Mouse (Mus musculus): ENCODE results near the gene Traf1. TPM values are rescaled to one million over a fixed set of nuclear protein-coding genes. Genes with fewer than 3 reads are reported as not detected.

The Traf1 gene
- polyA plus RNA-seq, 1 experiment from 2014 or later: 15.9 TPM

- 77% methylated on average over 19 of the region's 19 CpGs for WGBS
- ATAC-seq (ENCODE audit: low FRiP score, low TSS enrichment): no peak
- Histone ChIP-seq H3K4me1 (ENCODE audit: control insufficient read depth, insufficient read depth, low read length) (0 out of 2 replicates have a peak, but pooled peaks cover 3% of the 10 kb centered on the region), H3K27ac (ENCODE audit: low read depth, low read length) (no peak overlapping the region), H3K36me3 (ENCODE audit: control insufficient read depth, insufficient read depth, low read length) (peaks cover 39% of the 10 kb centered on the region), H3K4me3 (ENCODE audit: low read length) (no peak overlapping the region), H3K9me3 (ENCODE audit: control insufficient read depth, low read length) (no peaks in the 10 kb centered on the region), H3K27me3 (ENCODE audit: control insufficient read depth, insufficient read depth, low read length) (no peaks in the 10 kb centered on the region), H3K9ac (ENCODE audit: low read depth, low read length) (no peak overlapping the region), H3K4me2 (replicated peaks; ENCODE audit: low read depth, low read length) (no peak overlapping the region)
Measured at GRCm38 (mm10) chr2:34895503-34896113, 66.0 kb downstream of the Traf1 start.

- peaks cover 27% of the 10 kb centered on the region for H3K36me3 ChIP-seq (ENCODE audit: control insufficient read depth, insufficient read depth, low read length)
- no peak for ATAC-seq (ENCODE audit: low FRiP score, low TSS enrichment)
- H3K27ac ChIP-seq (ENCODE audit: low read depth, low read length): no peak overlapping the region
- 71% methylated on average over 5 of the region's 5 CpGs for WGBS
- H3K4me3 ChIP-seq (ENCODE audit: low read length): no peak overlapping the region
- H3K27me3 ChIP-seq (ENCODE audit: control insufficient read depth, insufficient read depth, low read length): no peaks in the 10 kb centered on the region
- H3K9me3 ChIP-seq (ENCODE audit: control insufficient read depth, low read length): no peaks in the 10 kb centered on the region
- 0 out of 2 replicates have a peak, but pooled peaks cover 3% of the 10 kb centered on the region for H3K4me1 ChIP-seq (ENCODE audit: control insufficient read depth, insufficient read depth, low read length)
- H3K9ac ChIP-seq (ENCODE audit: low read depth, low read length): no peak overlapping the region
- H3K4me2 ChIP-seq (replicated peaks; ENCODE audit: low read depth, low read length): no peak overlapping the region
Measured at GRCm38 (mm10) chr2:34893950-34894349, 67.6 kb downstream of the Traf1 start.

Other genes starting within 250 kb of the Traf1 start
- gene Gapvd1, start 206.5 kb downstream of the Traf1 start, polyA plus RNA-seq (2014; fragmentation: Nextera tagmentation; extraction: Ambion mirVana): 64.7 and 92.2 TPM in 2 replicates
- gene Hspa5, start 189.8 kb downstream of the Traf1 start, polyA plus RNA-seq (2014; fragmentation: Nextera tagmentation; extraction: Ambion mirVana): 615 and 971 TPM in 2 replicates
- gene Rabepk, start 161.9 kb downstream of the Traf1 start, polyA plus RNA-seq (2014; fragmentation: Nextera tagmentation; extraction: Ambion mirVana): 35.9 and 39.6 TPM in 2 replicates
- 55.6 and 72.3 TPM in 2 replicates for gene Fbxw2, start 135.5 kb downstream of the Traf1 start, polyA plus RNA-seq (2014; fragmentation: Nextera tagmentation; extraction: Ambion mirVana)
- not detected in 2 replicates for gene Gm34653, start 128.8 kb downstream of the Traf1 start, polyA plus RNA-seq (2014; fragmentation: Nextera tagmentation; extraction: Ambion mirVana)
- 5.8 TPM in 2 replicates for gene Cutal, start 87.4 kb downstream of the Traf1 start, polyA plus RNA-seq (2014; fragmentation: Nextera tagmentation; extraction: Ambion mirVana)
- gene Psmd5, start 86.8 kb downstream of the Traf1 start, polyA plus RNA-seq (2014; fragmentation: Nextera tagmentation; extraction: Ambion mirVana): 128 and 157 TPM in 2 replicates
- 29.9 and 35.1 TPM in 2 replicates for gene Phf19, start 47.7 kb downstream of the Traf1 start, polyA plus RNA-seq (2014; fragmentation: Nextera tagmentation; extraction: Ambion mirVana)
- 0.31 and 0.43 TPM in 2 replicates for gene Hc, start 99.7 kb upstream of the Traf1 start, polyA plus RNA-seq (2014; fragmentation: Nextera tagmentation; extraction: Ambion mirVana)
- 0.24 TPM in 1 of 2 replicates, not detected in the other for gene AI182371, start 139.8 kb upstream of the Traf1 start, polyA plus RNA-seq (2014; fragmentation: Nextera tagmentation; extraction: Ambion mirVana)
- gene Cntrl, start 147.7 kb upstream of the Traf1 start, polyA plus RNA-seq (2014; fragmentation: Nextera tagmentation; extraction: Ambion mirVana): 29.3 and 39.0 TPM in 2 replicates
- 308 and 329 TPM in 2 replicates for gene Rab14, start 239.3 kb upstream of the Traf1 start, polyA plus RNA-seq (2014; fragmentation: Nextera tagmentation; extraction: Ambion mirVana)